Mouse (Mus musculus): Measurements from ENCODE around the gene Ovca2. TPM values are rescaled to one million over a fixed set of nuclear protein-coding genes. Genes with fewer than 3 reads are reported as not detected.

Gene Ovca2
- polyA plus RNA-seq, 1 experiment: 48.9 TPM

DNA sequence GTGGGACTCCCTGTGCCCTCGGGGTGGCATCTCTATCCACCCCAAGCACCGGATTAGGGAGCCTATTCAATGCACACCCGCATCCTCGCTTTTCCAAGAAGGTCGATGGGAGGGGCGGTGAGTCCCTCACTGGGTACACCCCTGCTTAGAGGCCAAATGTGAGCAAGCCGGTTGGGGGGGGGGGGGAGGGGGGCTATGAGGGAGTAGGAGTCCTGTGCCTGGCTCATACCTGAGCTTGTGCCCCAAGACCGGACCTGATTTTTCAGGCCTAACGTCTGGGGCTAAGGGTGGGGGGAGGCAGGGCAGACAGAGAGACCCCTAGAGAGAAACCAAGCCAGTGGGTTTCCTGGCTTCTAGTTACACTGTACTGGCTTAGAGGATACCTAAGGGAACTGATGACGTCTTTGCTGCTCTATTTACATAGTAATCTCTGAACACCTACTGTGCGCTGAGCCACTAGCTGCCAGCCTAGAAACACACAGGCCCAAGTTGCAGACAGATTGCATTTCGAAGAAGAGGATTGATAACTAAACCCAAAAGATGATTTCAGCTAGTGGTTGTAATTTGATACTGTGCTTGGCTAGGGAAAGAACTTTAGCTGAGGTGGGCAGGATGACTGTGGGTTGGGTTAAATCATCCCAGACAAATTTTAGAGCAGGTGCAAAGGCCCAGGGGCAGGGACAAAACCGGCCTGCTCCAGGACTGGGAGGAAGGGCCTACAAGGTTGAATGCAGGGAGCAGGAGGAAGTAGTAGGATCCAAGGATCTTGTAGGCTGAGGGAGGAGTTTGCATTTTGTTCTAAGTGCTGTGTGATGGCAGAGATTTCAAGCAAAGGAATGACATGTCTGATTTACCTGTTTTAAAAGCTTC lies 35.7 kb upstream of the Ovca2 start:
- Histone ChIP-seq H3K4me1 (replicated peaks; ENCODE audit: control insufficient read depth, insufficient read depth, low read length) (peaks cover 32% of the 10 kb centered on the region), H3K4me3 (ENCODE audit: control insufficient read depth, insufficient read depth, low read length) (no peak overlapping the region), H3K27ac (ENCODE audit: control insufficient read depth, insufficient read depth, low read length) (no peak overlapping the region), H3K36me3 (ENCODE audit: control insufficient read depth, insufficient read depth, low read length) (no peaks in the 10 kb centered on the region), H3K27me3 (ENCODE audit: control insufficient read depth, insufficient read depth, low read length) (no peaks in the 10 kb centered on the region)
- TF ChIP-seq POLR2A (IDR thresholded peaks at IDR 0.05; ENCODE audit: control insufficient read depth, extremely low read depth, insufficient read depth, low read length, poor library complexity): no peak
- no peak for TF ChIP-seq CTCF (IDR thresholded peaks at IDR 0.05; ENCODE audit: borderline replicate concordance, control insufficient read depth, extremely low read depth, insufficient read depth, low read length, poor library complexity)
- DNase-seq: no peak
- WGBS: 70% methylated on average over 13 of the region's 13 CpGs

GRCm38 (mm10) chr11:75213372-75214080 lies 34.9 kb upstream of the Ovca2 start:
- Histone ChIP-seq H3K36me3 (ENCODE audit: control insufficient read depth, insufficient read depth, low read length) (no peaks in the 10 kb centered on the region), H3K4me1 (replicated peaks; ENCODE audit: control insufficient read depth, insufficient read depth, low read length) (peaks cover 34% of the 10 kb centered on the region), H3K27ac (ENCODE audit: control insufficient read depth, insufficient read depth, low read length) (no peak overlapping the region), H3K4me3 (ENCODE audit: control insufficient read depth, insufficient read depth, low read length) (no peak overlapping the region), H3K27me3 (ENCODE audit: control insufficient read depth, insufficient read depth, low read length) (no peaks in the 10 kb centered on the region)
- TF ChIP-seq POLR2A (IDR thresholded peaks at IDR 0.05; ENCODE audit: control insufficient read depth, extremely low read depth, insufficient read depth, low read length, poor library complexity) (no peak), CTCF (IDR thresholded peaks at IDR 0.05; ENCODE audit: borderline replicate concordance, control insufficient read depth, extremely low read depth, insufficient read depth, low read length, poor library complexity) (no peak)
- WGBS: 49% methylated on average over 35 of the region's 35 CpGs
- DNase-seq: no peak

GRCm38 (mm10) chr11:75212876-75213275 lies 34.2 kb upstream of the Ovca2 start:
- H3K27me3 ChIP-seq (ENCODE audit: control insufficient read depth, insufficient read depth, low read length): no peaks in the 10 kb centered on the region
- DNase-seq: no peak
- WGBS: 79% methylated on average over 3 of the region's 3 CpGs
- no peak for TF ChIP-seq POLR2A (IDR thresholded peaks at IDR 0.05; ENCODE audit: control insufficient read depth, extremely low read depth, insufficient read depth, low read length, poor library complexity)
- no peak for TF ChIP-seq CTCF (IDR thresholded peaks at IDR 0.05; ENCODE audit: borderline replicate concordance, control insufficient read depth, extremely low read depth, insufficient read depth, low read length, poor library complexity)
- H3K4me3 ChIP-seq (ENCODE audit: control insufficient read depth, insufficient read depth, low read length): no peak overlapping the region
- H3K27ac ChIP-seq (ENCODE audit: control insufficient read depth, insufficient read depth, low read length): no peak overlapping the region
- peaks cover 34% of the 10 kb centered on the region for H3K4me1 ChIP-seq (replicated peaks; ENCODE audit: control insufficient read depth, insufficient read depth, low read length)
- H3K36me3 ChIP-seq (ENCODE audit: control insufficient read depth, insufficient read depth, low read length): no peaks in the 10 kb centered on the region

DNA sequence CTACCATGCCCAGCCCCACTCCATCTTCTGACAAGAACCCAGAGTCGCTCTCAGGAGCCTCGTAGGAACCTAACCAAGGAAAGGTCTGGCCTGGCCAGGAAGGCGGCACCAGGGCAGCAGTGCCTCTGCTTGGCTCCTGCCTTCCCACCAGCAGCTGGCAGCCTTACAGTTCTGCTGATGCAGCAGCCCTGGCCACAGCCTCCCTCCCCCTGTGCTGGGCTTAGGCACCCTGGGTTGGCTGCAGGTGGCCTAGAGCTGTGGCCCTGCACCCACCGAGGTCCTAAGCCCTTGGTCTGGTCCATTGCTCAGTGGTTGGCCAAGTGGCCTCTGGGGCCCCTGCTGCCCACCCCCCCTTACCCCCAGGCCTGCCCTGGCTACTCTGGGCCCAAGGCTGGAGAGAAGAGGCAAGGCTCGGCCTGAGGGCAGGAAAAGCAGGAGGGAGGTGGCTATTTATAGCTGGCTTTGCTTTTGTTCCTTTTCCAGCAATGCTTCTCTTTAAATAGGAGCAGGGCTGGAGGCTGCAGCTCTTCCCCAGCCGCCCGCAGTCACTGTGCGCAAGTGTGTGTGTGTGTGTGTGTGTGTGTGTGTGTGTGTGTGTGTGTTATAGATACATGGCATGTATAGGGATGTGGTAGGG lies 33.5 kb upstream of the Ovca2 start:
- no peak overlapping the region for H3K27ac ChIP-seq (ENCODE audit: control insufficient read depth, insufficient read depth, low read length)
- H3K36me3 ChIP-seq (ENCODE audit: control insufficient read depth, insufficient read depth, low read length): no peaks in the 10 kb centered on the region
- WGBS: 61% methylated on average over 8 of the region's 8 CpGs
- peaks cover 34% of the 10 kb centered on the region for H3K4me1 ChIP-seq (replicated peaks; ENCODE audit: control insufficient read depth, insufficient read depth, low read length)
- H3K4me3 ChIP-seq (ENCODE audit: control insufficient read depth, insufficient read depth, low read length): no peak overlapping the region
- H3K27me3 ChIP-seq (ENCODE audit: control insufficient read depth, insufficient read depth, low read length): no peaks in the 10 kb centered on the region
- TF ChIP-seq POLR2A (IDR thresholded peaks at IDR 0.05; ENCODE audit: control insufficient read depth, extremely low read depth, insufficient read depth, low read length, poor library complexity) (no peak), CTCF (IDR thresholded peaks at IDR 0.05; ENCODE audit: borderline replicate concordance, control insufficient read depth, extremely low read depth, insufficient read depth, low read length, poor library complexity) (no peak)
- DNase-seq: no peak

- H3K4me3 ChIP-seq (ENCODE audit: control insufficient read depth, insufficient read depth, low read length): no peak overlapping the region
Measured at GRCm38 (mm10) chr11:75210755-75211154, 32.1 kb upstream of the Ovca2 start.

DNA sequence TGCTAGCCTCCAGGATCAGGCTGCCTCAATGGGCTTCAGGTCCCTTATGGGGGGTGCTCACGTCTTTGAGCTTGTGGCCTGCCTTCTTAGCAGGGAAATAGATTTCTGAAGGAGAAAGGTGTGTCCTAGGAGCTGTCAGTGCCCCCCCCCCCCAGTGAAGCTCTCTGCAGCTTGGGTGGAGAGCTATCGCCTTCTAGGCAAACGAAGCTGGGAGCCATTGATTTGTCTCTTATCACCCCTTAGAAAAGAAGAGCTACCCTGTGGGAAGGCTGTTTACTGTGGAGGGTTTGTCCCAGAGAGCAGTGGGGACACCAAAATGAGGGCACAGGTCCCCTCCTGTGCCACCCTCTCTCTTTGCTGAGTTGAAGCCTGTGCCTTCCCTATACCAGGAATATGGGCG lies 31.5 kb upstream of the Ovca2 start:
- H3K27ac ChIP-seq (ENCODE audit: control insufficient read depth, insufficient read depth, low read length): no peak overlapping the region
- H3K27me3 ChIP-seq (ENCODE audit: control insufficient read depth, insufficient read depth, low read length): no peaks in the 10 kb centered on the region
- no peak for DNase-seq
- no peak overlapping the region for H3K4me3 ChIP-seq (ENCODE audit: control insufficient read depth, insufficient read depth, low read length)
- TF ChIP-seq POLR2A (IDR thresholded peaks at IDR 0.05; ENCODE audit: control insufficient read depth, extremely low read depth, insufficient read depth, low read length, poor library complexity): no peak
- no peak for TF ChIP-seq CTCF (IDR thresholded peaks at IDR 0.05; ENCODE audit: borderline replicate concordance, control insufficient read depth, extremely low read depth, insufficient read depth, low read length, poor library complexity)
- WGBS: 89% methylated on average over 4 of the region's 4 CpGs
- no peaks in the 10 kb centered on the region for H3K36me3 ChIP-seq (ENCODE audit: control insufficient read depth, insufficient read depth, low read length)
- peaks cover 44% of the 10 kb centered on the region for H3K4me1 ChIP-seq (replicated peaks; ENCODE audit: control insufficient read depth, insufficient read depth, low read length)

More at GRCm38 (mm10) chr11:75210755-75211154, 32.1 kb upstream of the Ovca2 start:
- peaks cover 42% of the 10 kb centered on the region for H3K4me1 ChIP-seq (replicated peaks; ENCODE audit: control insufficient read depth, insufficient read depth, low read length)
- 69% methylated on average over 6 of the region's 6 CpGs for WGBS
- H3K27ac ChIP-seq (ENCODE audit: control insufficient read depth, insufficient read depth, low read length): no peak overlapping the region
- H3K36me3 ChIP-seq (ENCODE audit: control insufficient read depth, insufficient read depth, low read length): no peaks in the 10 kb centered on the region
- DNase-seq: no peak
- TF ChIP-seq CTCF (IDR thresholded peaks at IDR 0.05; ENCODE audit: borderline replicate concordance, control insufficient read depth, extremely low read depth, insufficient read depth, low read length, poor library complexity) (no peak), POLR2A (IDR thresholded peaks at IDR 0.05; ENCODE audit: control insufficient read depth, extremely low read depth, insufficient read depth, low read length, poor library complexity) (no peak)
- H3K27me3 ChIP-seq (ENCODE audit: control insufficient read depth, insufficient read depth, low read length): no peaks in the 10 kb centered on the region

Data from thymus, adult 2 months (tissue).